Mouse (Mus musculus) testis, adult 2 months (tissue): Measurements from ENCODE around the gene Rnf114.

ENCODE experiments used
- CTCF ChIP-seq: fragments of 200-500 bp; IDR thresholded peaks from 2 replicates; pipeline ENCODE4 v1.5.1; 2012; ENCODE audit warnings: low read depth, mild to moderate bottlenecking, inconsistent platforms, low read length, moderate library complexity; ENCODE audit not compliant: control insufficient read depth, insufficient read depth, insufficient replicate concordance
- POLR2A ChIP-seq: fragments of 200-500 bp; IDR thresholded peaks from 2 replicates; pipeline ENCODE4 v1.6.1; 2012; ENCODE audit warnings: low read depth, mild to moderate bottlenecking, inconsistent platforms, low read length, moderate library complexity; ENCODE audit not compliant: control insufficient read depth

DNA sequence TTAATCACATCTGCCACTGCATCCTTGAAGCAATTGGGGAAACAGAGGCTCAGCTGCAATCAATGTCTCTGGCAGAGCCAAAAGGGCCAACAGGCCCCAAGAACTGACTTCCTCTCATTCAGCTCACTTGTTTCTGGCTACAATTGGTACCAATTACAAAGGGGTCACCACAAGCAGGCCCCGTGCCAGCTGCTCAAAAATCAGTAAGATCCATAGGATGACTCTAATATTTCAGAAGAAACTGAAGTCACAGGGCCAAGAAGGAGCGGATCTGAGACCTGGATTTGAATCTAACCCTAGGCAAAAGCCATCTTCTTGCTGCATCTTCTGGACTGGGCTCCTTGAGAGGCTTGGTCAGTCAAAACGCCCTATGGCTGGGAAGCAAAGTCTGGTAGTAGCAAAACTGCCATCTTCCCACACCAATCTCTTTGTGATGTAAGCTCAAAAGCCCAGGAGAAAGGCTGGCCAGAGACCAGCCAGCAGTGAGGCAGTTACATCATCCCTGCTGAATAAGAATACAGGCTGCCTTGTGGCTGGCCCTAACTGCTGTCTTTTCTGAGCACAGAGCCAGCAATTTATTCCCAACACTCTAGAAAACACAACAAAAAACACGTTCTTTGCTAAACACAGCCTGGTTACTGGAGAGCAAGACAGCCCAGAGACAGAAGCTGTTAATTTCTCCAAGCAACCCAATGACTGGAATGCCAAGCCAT, 1.5 kb upstream of the Rnf114 start:
- TF ChIP-seq POLR2A (no peak), CTCF (no peak)
